Mouse (Mus musculus) C2C12 (cell line): ENCODE data around the gene Tmtc2.

Source experiments
- CTCF ChIP-seq: IDR thresholded peaks from one replicate; pipeline ENCODE4 v1.5.1; 2011; ENCODE audit not compliant: control insufficient read depth, insufficient read depth, insufficient read length
- MAX ChIP-seq: IDR thresholded peaks from one replicate; pipeline ENCODE4 v1.6.1; 2011; ENCODE audit warnings: mild to moderate bottlenecking, control low read depth

GRCm38 (mm10) chr10:105548040-105548439 lies 26.2 kb downstream of the Tmtc2 start:
- TF ChIP-seq CTCF: no peak
- TF ChIP-seq MAX: no peak
